45 mouse cellular contexts compared by ENCODE assay signal in genomic region chr16:23157013-23157412, GRCm38 (mm10). TPM values are rescaled to one million over a fixed set of nuclear protein-coding genes. Genes with fewer than 3 reads are reported as not detected.
"Had no signal": no experiment of that assay in that cellular context is flagged by ENCODE, and none has a peak within 500 bp of the region (broad histone marks: within the 10 kb centered on the region; RNA-seq: fewer than 3 reads in every experiment).

No protein-coding gene starts in this region.

- H3K4me1 ChIP-seq: hindbrain, embryonic 10.5 days; hindbrain, embryonic 12.5 days; hindbrain, embryonic 13.5 days; hindbrain, embryonic 15.5 days; intestine, embryonic 15.5 days; kidney, embryonic 15.5 days had no signal

- H3K36me3 ChIP-seq: heart, embryonic 10.5 days; heart, embryonic 13.5 days; heart, embryonic 15.5 days; hindbrain, embryonic 10.5 days; hindbrain, embryonic 12.5 days; hindbrain, embryonic 13.5 days; hindbrain, embryonic 15.5 days; intestine, embryonic 15.5 days; kidney, embryonic 15.5 days had no signal

- H3K27ac ChIP-seq: heart, embryonic 10.5 days; heart, embryonic 13.5 days; heart, embryonic 15.5 days; hindbrain, embryonic 10.5 days; hindbrain, embryonic 12.5 days; hindbrain, embryonic 13.5 days; hindbrain, embryonic 14.5 days; hindbrain, embryonic 15.5 days; hindbrain, postnatal 0 days; intestine, embryonic 15.5 days; kidney, embryonic 15.5 days; kidney, postnatal 0 days; layer of hippocampus, adult 2 months had no signal

- H3K4me3 ChIP-seq: heart, embryonic 10.5 days; heart, embryonic 13.5 days; heart, embryonic 15.5 days; hindbrain, embryonic 10.5 days; hindbrain, embryonic 12.5 days; hindbrain, embryonic 13.5 days; hindbrain, embryonic 15.5 days; intestine, embryonic 15.5 days; kidney, embryonic 15.5 days; layer of hippocampus, adult 2 months had no signal

- H3K9me3 ChIP-seq: heart, embryonic 10.5 days; heart, embryonic 13.5 days; heart, embryonic 15.5 days; hindbrain, embryonic 10.5 days; hindbrain, embryonic 12.5 days; hindbrain, embryonic 13.5 days; hindbrain, embryonic 15.5 days; intestine, embryonic 15.5 days; kidney, embryonic 15.5 days had no signal

- H3K9ac ChIP-seq: heart, embryonic 13.5 days; heart, embryonic 15.5 days; hindbrain, embryonic 12.5 days; hindbrain, embryonic 13.5 days; hindbrain, embryonic 14.5 days; hindbrain, embryonic 15.5 days; intestine, embryonic 15.5 days; kidney, embryonic 15.5 days had no signal

- DNase-seq: heart, postnatal 10 days; heart, postnatal 14 days; heart, postnatal 36 days; heart, postnatal 4 days; kidney, adult 11 months; kidney, adult 18-20 months; kidney, adult 2 months; kidney, adult 8-10 months; kidney, adult 9 months; kidney, postnatal 10 days; kidney, postnatal 14 days; kidney, postnatal 25 days; kidney, postnatal 36 days; kidney, postnatal 4 days; layer of hippocampus, adult 9-11 months; layer of hippocampus, postnatal 36 days had no signal

- H3K4me2 ChIP-seq: heart, embryonic 11.5 days; heart, embryonic 13.5 days; heart, embryonic 15.5 days; hindbrain, embryonic 12.5 days; hindbrain, embryonic 13.5 days; hindbrain, embryonic 14.5 days; hindbrain, embryonic 15.5 days; intestine, embryonic 15.5 days; kidney, embryonic 15.5 days had no signal

- ATAC-seq: hindbrain, embryonic 16.5 days; hindbrain, postnatal 0 days; inflammation-experienced regulatory T-cells, adult 6 months; intestine, embryonic 15.5 days; intestine, embryonic 16.5 days; intestine, postnatal 0 days had no signal

- H3K27me3 ChIP-seq: heart, embryonic 13.5 days; heart, embryonic 15.5 days; hindbrain, embryonic 12.5 days; hindbrain, embryonic 13.5 days; hindbrain, embryonic 15.5 days; intestine, embryonic 15.5 days; kidney, embryonic 15.5 days had no signal

RNA-seq across cellular contexts. Expression of gene Adipoq, which starts 10.7 kb away (rescaled TPM):
- total RNA-seq: hematopoietic stem cell, adult 5-6 weeks; hindbrain, postnatal 0 days; layer of hippocampus, adult 18-20 months; layer of hippocampus, adult 2 months; layer of hippocampus, adult 8-10 months; layer of hippocampus, postnatal 10 days; layer of hippocampus, postnatal 14 days; layer of hippocampus, postnatal 25 days; layer of hippocampus, postnatal 36 days; left cerebral cortex, adult 18-20 months had no signal
- polyA plus RNA-seq: heart, embryonic 15.5 days; heart, embryonic 16.5 days; hindbrain, embryonic 10.5 days; hindbrain, embryonic 11.5 days; hindbrain, embryonic 12.5 days; hindbrain, embryonic 13.5 days; hindbrain, embryonic 14.5 days; hindbrain, embryonic 15.5 days; hindbrain, embryonic 16.5 days; hindbrain, postnatal 0 days; intestine, embryonic 14.5 days; intestine, embryonic 15.5 days; intestine, embryonic 16.5 days; intestine, postnatal 0 days; kidney, embryonic 14.5 days; kidney, embryonic 15.5 days had no signal
